Mouse (Mus musculus): ENCODE data around the gene Tek. TPM values are rescaled to one million over a fixed set of nuclear protein-coding genes. Genes with fewer than 3 reads are reported as not detected.

Gene Tek
- polyA plus RNA-seq, 1 experiment from 2014 or later = 22.6 TPM

DNA sequence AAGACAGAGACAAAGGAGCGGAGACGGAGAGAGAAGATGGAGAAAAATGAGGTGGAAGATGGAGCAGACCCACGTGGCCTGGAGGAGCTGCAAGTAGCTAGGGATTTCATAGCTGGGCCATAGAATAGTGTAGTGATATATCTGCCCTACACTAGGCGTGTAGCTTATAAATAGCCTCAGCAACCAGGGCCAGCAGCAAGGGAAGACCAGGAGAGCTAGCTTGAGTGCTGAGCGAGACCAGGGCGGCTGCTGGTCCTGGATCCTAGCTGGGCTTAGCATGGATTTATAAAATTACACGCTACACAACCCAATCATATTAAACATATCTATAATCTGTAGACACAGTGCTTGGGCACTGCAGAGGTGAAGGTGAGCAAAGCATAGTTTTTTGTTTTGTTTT, 27.1 kb downstream of the Tek start:
- H3K36me3 ChIP-seq (ENCODE audit: control insufficient read depth, insufficient read depth, low read length) = no peaks in the 10 kb centered on the region
- WGBS = 82% methylated on average over 7 of the region's 7 CpGs

DNA sequence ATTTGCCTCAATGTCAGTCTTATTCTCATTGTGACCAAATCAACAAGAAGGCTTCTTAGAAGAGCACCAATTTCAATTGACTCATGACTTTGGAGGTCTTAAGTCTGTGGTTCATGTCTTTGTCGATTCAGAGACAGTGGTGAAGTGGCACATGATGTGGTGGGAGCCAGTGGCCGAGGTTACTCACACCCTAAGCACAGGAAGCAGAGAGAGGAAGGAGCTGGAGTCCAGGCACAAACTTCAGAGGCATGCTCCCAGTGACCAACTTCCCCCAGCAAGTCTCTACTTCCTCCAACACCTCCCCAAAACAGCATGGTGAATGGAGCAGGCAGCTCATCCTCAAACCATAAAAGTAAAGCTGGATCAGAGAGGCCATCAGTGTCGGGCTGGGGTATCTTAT, 29.5 kb downstream of the Tek start:
- H3K27me3 ChIP-seq (replicated peaks; ENCODE audit: control insufficient read depth, insufficient read depth, low read length) = no peaks in the 10 kb centered on the region
- ATAC-seq (ENCODE audit: low read depth) (no peak), DNase-seq (ENCODE audit: low spot score) (no peak)
- H3K4me1 ChIP-seq (ENCODE audit: control insufficient read depth, insufficient read depth, low read length) = no peaks in the 10 kb centered on the region
- no peak overlapping the region for H3K27ac ChIP-seq (replicated peaks; ENCODE audit: low read depth, low read length)
- no peak overlapping the region for H3K4me3 ChIP-seq (ENCODE audit: low read depth, low read length)
- no peaks in the 10 kb centered on the region for H3K36me3 ChIP-seq (ENCODE audit: control insufficient read depth, insufficient read depth, low read length)
- 79% methylated on average over 3 of the region's 3 CpGs for WGBS
- no peaks in the 10 kb centered on the region for H3K9me3 ChIP-seq (ENCODE audit: control insufficient read depth, low read length)
- no peak overlapping the region for H3K9ac ChIP-seq (ENCODE audit: low read depth, low read length)
- H3K4me2 ChIP-seq (ENCODE audit: low read depth, low read length) = no peak overlapping the region

More for the DNA sequence above, 27.1 kb downstream of the Tek start:
- H3K9me3 ChIP-seq (ENCODE audit: control insufficient read depth, low read length) = no peaks in the 10 kb centered on the region
- DNase-seq (ENCODE audit: low spot score) (no peak), ATAC-seq (ENCODE audit: low read depth) (no peak)
- H3K4me3 ChIP-seq (ENCODE audit: low read depth, low read length) = no peak overlapping the region
- no peak overlapping the region for H3K27ac ChIP-seq (replicated peaks; ENCODE audit: low read depth, low read length)
- no peak overlapping the region for H3K4me2 ChIP-seq (ENCODE audit: low read depth, low read length)
- H3K4me1 ChIP-seq (ENCODE audit: control insufficient read depth, insufficient read depth, low read length) = no peaks in the 10 kb centered on the region
- no peak overlapping the region for H3K9ac ChIP-seq (ENCODE audit: low read depth, low read length)
- no peaks in the 10 kb centered on the region for H3K27me3 ChIP-seq (replicated peaks; ENCODE audit: control insufficient read depth, insufficient read depth, low read length)

DNA sequence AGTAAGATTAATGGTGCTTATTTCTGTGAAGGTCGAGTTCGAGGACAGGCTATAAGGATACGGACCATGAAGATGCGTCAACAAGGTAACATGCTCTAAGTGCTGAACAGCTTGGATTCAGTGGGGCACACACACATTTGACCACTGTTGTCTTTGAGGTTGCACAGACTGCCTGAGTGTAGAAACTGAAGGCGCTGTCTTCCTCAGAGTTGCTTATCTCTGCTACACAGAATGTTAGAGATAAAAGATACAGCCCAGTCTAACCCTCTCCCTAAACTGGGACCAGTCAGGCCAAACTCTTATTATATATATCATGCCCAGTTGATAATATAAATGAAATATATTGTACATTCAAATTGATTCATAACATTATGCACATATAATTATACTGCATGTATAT, 42.0 kb downstream of the Tek start:
- WGBS = 95% methylated on average over 5 of the region's 5 CpGs
- Histone ChIP-seq H3K27me3 (replicated peaks; ENCODE audit: control insufficient read depth, insufficient read depth, low read length) (no peaks in the 10 kb centered on the region), H3K4me3 (ENCODE audit: low read depth, low read length) (no peak overlapping the region), H3K4me1 (ENCODE audit: control insufficient read depth, insufficient read depth, low read length) (no peaks in the 10 kb centered on the region), H3K9me3 (ENCODE audit: control insufficient read depth, low read length) (no peaks in the 10 kb centered on the region), H3K36me3 (ENCODE audit: control insufficient read depth, insufficient read depth, low read length) (no peaks in the 10 kb centered on the region), H3K9ac (ENCODE audit: low read depth, low read length) (no peak overlapping the region), H3K27ac (replicated peaks; ENCODE audit: low read depth, low read length) (no peak overlapping the region), H3K4me2 (ENCODE audit: low read depth, low read length) (no peak overlapping the region)
- DNase-seq (ENCODE audit: low spot score) = no peak
- ATAC-seq (ENCODE audit: low read depth) = no peak

DNA sequence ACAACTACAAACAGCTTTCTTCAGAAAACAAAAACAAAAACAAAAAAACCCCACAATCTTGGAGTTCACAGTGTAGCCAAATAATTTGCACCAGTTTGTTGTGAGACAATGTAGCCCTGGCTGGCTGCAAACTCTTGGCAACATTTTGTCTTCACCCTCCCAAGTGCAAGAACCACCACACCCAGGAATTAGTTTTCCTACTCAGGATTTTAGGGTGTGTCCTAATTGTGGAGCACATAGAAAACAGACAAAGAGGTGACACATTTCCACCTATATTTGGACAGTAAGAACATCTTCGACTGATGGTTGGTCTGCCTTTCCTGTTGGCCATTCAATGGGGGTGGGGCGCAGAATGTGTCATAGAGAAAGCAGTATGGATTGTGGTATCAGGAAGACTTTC, 46.8 kb downstream of the Tek start:
- Histone ChIP-seq H3K9me3 (ENCODE audit: control insufficient read depth, low read length) (no peaks in the 10 kb centered on the region), H3K4me3 (ENCODE audit: low read depth, low read length) (no peak overlapping the region), H3K27me3 (replicated peaks; ENCODE audit: control insufficient read depth, insufficient read depth, low read length) (no peaks in the 10 kb centered on the region), H3K4me1 (ENCODE audit: control insufficient read depth, insufficient read depth, low read length) (no peaks in the 10 kb centered on the region), H3K9ac (ENCODE audit: low read depth, low read length) (no peak overlapping the region), H3K36me3 (ENCODE audit: control insufficient read depth, insufficient read depth, low read length) (no peaks in the 10 kb centered on the region), H3K27ac (replicated peaks; ENCODE audit: low read depth, low read length) (no peak overlapping the region), H3K4me2 (ENCODE audit: low read depth, low read length) (no peak overlapping the region)
- DNase-seq (ENCODE audit: low spot score) (no peak), ATAC-seq (ENCODE audit: low read depth) (no peak)
- 92% methylated on average over 2 of the region's 2 CpGs for WGBS

DNA sequence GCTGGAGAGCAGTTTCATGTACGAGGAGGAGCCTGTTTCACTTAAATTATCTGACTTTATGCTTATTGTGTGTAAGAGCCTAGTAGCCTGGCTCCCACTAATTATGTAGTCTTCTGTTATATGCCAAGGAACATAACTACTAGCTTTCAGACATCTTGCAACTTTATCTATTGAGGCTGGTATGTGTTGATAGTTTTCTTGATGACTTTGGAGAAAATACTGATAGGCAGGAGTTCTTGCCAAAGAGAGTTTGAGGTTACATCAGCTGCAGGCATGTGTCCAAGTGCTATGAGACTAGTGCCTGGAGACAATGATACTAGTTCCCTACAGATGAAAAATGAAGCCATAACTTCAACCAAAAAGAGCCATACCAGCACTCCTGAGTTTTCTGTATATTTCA, 64.1 kb downstream of the Tek start:
- no peak overlapping the region for H3K4me3 ChIP-seq (ENCODE audit: low read depth, low read length)
- no peak overlapping the region for H3K9ac ChIP-seq (ENCODE audit: low read depth, low read length)
- no peak overlapping the region for H3K27ac ChIP-seq (replicated peaks; ENCODE audit: low read depth, low read length)
- H3K9me3 ChIP-seq (ENCODE audit: control insufficient read depth, low read length) = no peaks in the 10 kb centered on the region
- ATAC-seq (ENCODE audit: low read depth) = no peak
- WGBS = 62% methylated on average over 1 of the region's 1 CpGs
- no peaks in the 10 kb centered on the region for H3K4me1 ChIP-seq (ENCODE audit: control insufficient read depth, insufficient read depth, low read length)
- no peaks in the 10 kb centered on the region for H3K36me3 ChIP-seq (ENCODE audit: control insufficient read depth, insufficient read depth, low read length)
- peak; percentile 54 for DNase-seq (ENCODE audit: low spot score)
- no peaks in the 10 kb centered on the region for H3K27me3 ChIP-seq (replicated peaks; ENCODE audit: control insufficient read depth, insufficient read depth, low read length)
- H3K4me2 ChIP-seq (ENCODE audit: low read depth, low read length) = no peak overlapping the region

DNA sequence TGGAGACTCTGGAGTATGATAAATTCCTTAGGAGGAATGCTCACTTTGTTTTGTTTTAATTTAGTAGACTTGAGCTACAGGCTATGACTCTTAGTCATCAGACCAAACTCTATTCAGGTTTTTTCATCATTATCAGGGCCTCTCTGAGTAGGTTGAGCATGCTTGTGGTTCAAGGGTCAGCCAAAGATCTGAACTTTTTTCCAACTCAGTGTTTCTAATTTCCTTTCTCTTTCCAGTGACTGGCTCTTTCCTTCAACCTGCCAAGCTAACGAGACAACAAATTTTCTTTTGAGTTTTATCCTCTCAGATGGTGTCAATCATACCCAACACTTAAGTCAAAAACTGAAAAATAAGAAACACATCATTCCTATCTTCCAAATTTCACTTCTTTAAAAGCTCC, 71.5 kb downstream of the Tek start:
- Histone ChIP-seq H3K4me2 (ENCODE audit: low read depth, low read length) (no peak overlapping the region), H3K27ac (replicated peaks; ENCODE audit: low read depth, low read length) (no peak overlapping the region), H3K27me3 (replicated peaks; ENCODE audit: control insufficient read depth, insufficient read depth, low read length) (no peaks in the 10 kb centered on the region), H3K9ac (ENCODE audit: low read depth, low read length) (no peak overlapping the region), H3K4me1 (ENCODE audit: control insufficient read depth, insufficient read depth, low read length) (no peaks in the 10 kb centered on the region), H3K9me3 (ENCODE audit: control insufficient read depth, low read length) (no peaks in the 10 kb centered on the region), H3K36me3 (ENCODE audit: control insufficient read depth, insufficient read depth, low read length) (no peaks in the 10 kb centered on the region), H3K4me3 (ENCODE audit: low read depth, low read length) (no peak overlapping the region)
- no peak for ATAC-seq (ENCODE audit: low read depth)
- DNase-seq (ENCODE audit: low spot score) = no peak
- 62% methylated on average over 1 of the region's 1 CpGs for whole genome bisulfite sequencing

DNA sequence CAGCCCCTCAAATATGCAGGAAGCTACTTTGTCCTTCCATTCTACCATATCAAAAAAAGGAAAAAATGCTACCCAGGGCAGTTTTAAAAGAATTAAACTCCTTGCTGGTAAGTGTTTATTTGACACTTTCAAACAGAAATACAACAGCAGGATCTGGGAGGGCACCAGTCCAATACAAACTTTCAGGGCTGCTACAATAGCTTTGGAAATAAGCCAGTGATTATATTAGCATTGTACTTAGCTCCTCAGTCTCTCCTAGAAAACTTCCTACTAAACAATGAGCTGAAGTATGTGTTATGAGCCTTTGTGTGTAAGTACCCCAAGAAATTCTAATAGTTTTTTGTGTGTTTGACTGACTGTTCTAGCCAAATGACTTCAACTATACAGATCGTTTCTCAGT, 87.8 kb downstream of the Tek start:
- DNase-seq (ENCODE audit: low spot score) (peak; percentile 17), ATAC-seq (ENCODE audit: low read depth) (no peak)
- Histone ChIP-seq H3K4me3 (ENCODE audit: low read depth, low read length) (no peak overlapping the region), H3K9ac (ENCODE audit: low read depth, low read length) (no peak overlapping the region), H3K4me2 (ENCODE audit: low read depth, low read length) (no peak overlapping the region), H3K27ac (replicated peaks; ENCODE audit: low read depth, low read length) (no peak overlapping the region), H3K27me3 (replicated peaks; ENCODE audit: control insufficient read depth, insufficient read depth, low read length) (no peaks in the 10 kb centered on the region), H3K36me3 (ENCODE audit: control insufficient read depth, insufficient read depth, low read length) (no peaks in the 10 kb centered on the region), H3K4me1 (ENCODE audit: control insufficient read depth, insufficient read depth, low read length) (no peaks in the 10 kb centered on the region), H3K9me3 (ENCODE audit: control insufficient read depth, low read length) (peaks cover 8% of the 10 kb centered on the region)
- 72% methylated on average over 1 of the region's 1 CpGs for WGBS

DNA sequence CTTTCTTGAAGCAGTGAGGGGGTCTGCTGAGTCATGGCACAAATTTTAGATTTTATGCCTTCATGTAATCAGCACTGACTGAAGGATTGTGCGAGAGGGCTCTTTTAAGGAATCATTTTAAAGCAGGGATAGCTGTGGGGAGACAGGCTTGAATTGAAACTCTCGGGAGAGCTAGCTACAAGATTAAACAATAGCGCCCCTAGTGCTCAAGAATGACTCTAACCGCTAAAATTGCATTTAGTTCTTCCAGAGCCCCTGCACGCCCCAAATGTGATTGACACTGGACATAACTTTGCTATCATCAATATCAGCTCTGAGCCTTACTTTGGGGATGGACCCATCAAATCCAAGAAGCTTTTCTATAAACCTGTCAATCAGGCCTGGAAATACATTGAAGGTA, 88.3 kb downstream of the Tek start:
- Histone ChIP-seq H3K27ac (replicated peaks; ENCODE audit: low read depth, low read length) (no peak overlapping the region), H3K4me3 (ENCODE audit: low read depth, low read length) (no peak overlapping the region), H3K4me2 (ENCODE audit: low read depth, low read length) (no peak overlapping the region), H3K27me3 (replicated peaks; ENCODE audit: control insufficient read depth, insufficient read depth, low read length) (no peaks in the 10 kb centered on the region), H3K36me3 (ENCODE audit: control insufficient read depth, insufficient read depth, low read length) (no peaks in the 10 kb centered on the region), H3K9ac (ENCODE audit: low read depth, low read length) (no peak overlapping the region), H3K4me1 (ENCODE audit: control insufficient read depth, insufficient read depth, low read length) (no peaks in the 10 kb centered on the region), H3K9me3 (ENCODE audit: control insufficient read depth, low read length) (peaks cover 8% of the 10 kb centered on the region)
- WGBS = 32% methylated on average over 5 of the region's 5 CpGs
- ATAC-seq (ENCODE audit: low read depth) = no peak
- peak; percentile 50 for DNase-seq (ENCODE audit: low spot score)

DNA sequence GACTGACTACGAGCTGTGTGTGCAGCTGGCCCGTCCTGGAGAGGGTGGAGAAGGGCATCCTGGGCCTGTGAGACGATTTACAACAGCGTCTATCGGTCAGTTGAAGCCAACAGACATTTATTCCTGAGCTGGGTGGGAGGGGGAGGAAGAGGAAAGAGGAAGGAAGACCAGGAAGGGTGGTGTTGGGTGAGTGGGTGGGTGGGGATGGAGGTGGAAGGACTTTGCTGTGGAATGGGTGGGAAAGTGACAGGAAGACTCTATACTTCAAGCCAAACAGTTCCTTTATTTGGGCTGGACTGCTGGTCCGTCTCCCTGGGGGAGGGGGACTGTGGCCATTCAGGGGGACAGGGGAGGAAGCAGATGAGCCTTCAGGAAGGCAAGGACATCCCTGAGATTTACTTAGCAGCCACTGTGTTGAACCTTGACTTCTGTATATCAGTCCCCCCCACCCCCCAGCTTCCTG, 90.9 kb downstream of the Tek start:
- no peaks in the 10 kb centered on the region for H3K9me3 ChIP-seq (ENCODE audit: control insufficient read depth, low read length)
- H3K27ac ChIP-seq (replicated peaks; ENCODE audit: low read depth, low read length) = no peak overlapping the region
- no peak for DNase-seq (ENCODE audit: low spot score)
- no peaks in the 10 kb centered on the region for H3K36me3 ChIP-seq (ENCODE audit: control insufficient read depth, insufficient read depth, low read length)
- H3K4me3 ChIP-seq (ENCODE audit: low read depth, low read length) = no peak overlapping the region
- no peak overlapping the region for H3K9ac ChIP-seq (ENCODE audit: low read depth, low read length)
- ATAC-seq (ENCODE audit: low read depth) = no peak
- no peaks in the 10 kb centered on the region for H3K4me1 ChIP-seq (ENCODE audit: control insufficient read depth, insufficient read depth, low read length)
- WGBS = 72% methylated on average over 6 of the region's 6 CpGs
- H3K27me3 ChIP-seq (replicated peaks; ENCODE audit: control insufficient read depth, insufficient read depth, low read length) = no peaks in the 10 kb centered on the region
- H3K4me2 ChIP-seq (ENCODE audit: low read depth, low read length) = no peak overlapping the region
